Mouse (Mus musculus): Measurements from ENCODE around the gene Efna5.

DNA sequence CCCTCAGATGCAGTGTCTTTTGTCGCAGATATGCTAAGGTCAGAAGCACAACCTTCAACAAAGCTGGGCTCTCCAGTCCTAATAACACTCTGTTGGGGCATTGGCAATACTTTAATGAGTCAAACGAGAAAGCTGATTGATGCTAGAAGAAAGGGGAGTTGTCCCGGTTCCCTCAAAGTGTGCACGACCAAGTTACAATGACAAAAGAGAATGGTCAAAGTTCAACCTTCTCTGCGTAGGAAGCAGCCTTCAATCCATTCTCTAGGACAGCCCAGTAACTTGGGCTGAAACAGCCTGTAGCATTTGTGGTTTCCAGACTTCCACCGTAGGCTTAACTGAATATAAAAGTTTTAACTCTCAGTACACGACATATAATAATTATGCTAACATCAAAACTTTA is 43.8 kb downstream of the Efna5 start:
- no peak for TF ChIP-seq POLR2A (IDR thresholded peaks at IDR 0.05; ENCODE audit: low read depth, low read length)
- TF ChIP-seq CTCF (IDR thresholded peaks at IDR 0.05; ENCODE audit: borderline replicate concordance, insufficient read depth, low read length) = no peak
